Mouse (Mus musculus): ENCODE measurements around the gene Adamtsl5. TPM values are rescaled to one million over a fixed set of nuclear protein-coding genes. Genes with fewer than 3 reads are reported as not detected.

The Adamtsl5 gene
- polyA plus RNA-seq, 1 experiment: 8.8 TPM

- TF ChIP-seq POLR2A (IDR thresholded peaks at IDR 0.05; ENCODE audit: borderline replicate concordance, low read depth, low read length) (no peak), CTCF (IDR thresholded peaks at IDR 0.05; ENCODE audit: low read depth, low read length) (peak; percentile 34; the same call in 1 of the 2 replicates)
- H3K4me1 ChIP-seq (ENCODE audit: control insufficient read depth, insufficient read depth, low read length): peaks cover 16% of the 10 kb centered on the region
- peak overlapping the region; percentile 8; the same call in 1 of the 2 replicates for H3K27ac ChIP-seq (ENCODE audit: insufficient read depth, low read depth, low read length)
- H3K4me3 ChIP-seq (ENCODE audit: insufficient read depth, low read length): peak overlapping the region; percentile 93
These were observed 25.4 kb downstream of the Adamtsl5 start for GRCm38 (mm10) chr10:80322811-80323211.

DNA sequence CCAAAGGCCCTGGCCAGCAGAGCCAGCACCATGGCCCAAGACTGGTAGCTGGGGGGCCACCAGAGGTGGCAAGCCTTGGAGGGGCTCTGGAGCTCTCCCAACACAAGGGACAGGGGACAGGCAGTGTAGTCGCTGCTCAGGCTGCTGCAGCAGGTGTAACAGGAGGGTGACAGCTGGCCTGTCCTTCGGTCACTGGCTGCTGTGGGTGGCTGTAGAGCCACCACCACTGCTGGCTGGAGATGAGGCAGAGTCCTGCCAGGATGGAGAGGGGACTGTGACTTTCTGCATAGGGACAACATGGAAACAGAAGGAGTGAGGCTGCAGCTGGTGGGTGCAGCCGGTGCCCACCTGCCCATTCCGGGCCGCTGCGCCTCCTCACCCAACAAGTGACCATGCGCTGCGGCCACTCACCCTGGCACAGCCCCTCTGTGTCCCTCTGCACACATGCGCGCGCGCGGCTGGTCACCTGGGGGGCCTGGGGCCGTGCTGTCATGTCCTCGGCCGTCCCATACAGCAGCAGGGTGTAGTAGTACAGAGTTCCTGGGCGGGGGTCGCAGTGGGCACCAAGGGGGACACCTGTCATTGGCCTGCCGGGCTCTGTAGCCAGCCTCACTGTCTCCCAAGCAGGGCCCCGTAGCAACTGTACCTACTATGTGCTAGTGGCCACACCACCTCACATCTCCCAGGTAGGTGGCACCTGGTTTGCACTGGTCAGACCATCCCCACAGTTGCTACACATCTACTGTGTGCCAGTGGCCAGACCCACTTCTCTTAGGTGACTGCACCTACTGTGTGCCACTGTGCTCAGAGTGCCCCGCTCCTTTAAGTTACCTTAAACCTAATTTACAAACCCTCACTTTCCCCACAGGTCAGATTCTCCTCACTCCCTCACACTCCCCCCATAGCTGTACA lies 26.3 kb downstream of the Adamtsl5 start:
- no peak for TF ChIP-seq CTCF (IDR thresholded peaks at IDR 0.05; ENCODE audit: low read depth, low read length)
- TF ChIP-seq POLR2A (IDR thresholded peaks at IDR 0.05; ENCODE audit: borderline replicate concordance, low read depth, low read length): no peak
- Histone ChIP-seq H3K4me1 (ENCODE audit: control insufficient read depth, insufficient read depth, low read length) (peaks cover 19% of the 10 kb centered on the region), H3K4me3 (ENCODE audit: insufficient read depth, low read length) (peak overlapping the region; percentile 93), H3K27ac (ENCODE audit: insufficient read depth, low read depth, low read length) (peak overlapping the region; percentile 91)

DNA sequence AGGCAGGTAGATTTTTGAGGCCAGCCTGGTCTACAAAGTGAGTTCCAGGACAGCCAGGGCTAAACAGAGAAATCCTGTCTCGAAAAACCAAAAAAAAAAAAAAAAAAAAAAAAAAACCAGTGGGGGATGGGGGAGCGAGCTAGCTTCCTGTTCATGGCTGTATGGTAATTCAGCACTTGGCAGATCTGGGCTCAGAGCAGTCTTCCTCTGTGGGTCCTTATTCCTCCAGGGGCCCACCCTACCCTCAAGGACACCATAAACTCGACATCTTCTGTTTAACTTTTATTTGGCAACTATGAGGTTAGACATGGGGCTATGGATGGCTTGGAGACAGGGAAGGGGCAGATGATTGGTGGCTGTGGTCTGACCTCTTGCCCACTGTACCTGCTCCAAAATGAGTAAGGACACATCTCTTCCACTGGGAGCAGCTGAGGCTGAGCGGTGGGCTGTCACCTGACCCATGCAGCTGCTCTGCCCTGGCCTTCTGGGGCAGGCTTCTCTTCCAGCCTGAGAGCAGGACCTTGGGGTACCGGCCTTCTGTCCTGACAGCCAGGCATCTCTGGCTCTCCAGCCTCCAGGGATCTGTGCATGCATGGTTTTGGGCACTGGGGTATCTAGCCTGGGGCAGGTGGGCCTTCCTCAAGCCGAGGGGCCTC lies 27.1 kb downstream of the Adamtsl5 start:
- Histone ChIP-seq H3K4me3 (ENCODE audit: insufficient read depth, low read length) (peak overlapping the region; percentile 93), H3K4me1 (ENCODE audit: control insufficient read depth, insufficient read depth, low read length) (peaks cover 19% of the 10 kb centered on the region), H3K27ac (ENCODE audit: insufficient read depth, low read depth, low read length) (peak overlapping the region; percentile 91)
- no peak for TF ChIP-seq POLR2A (IDR thresholded peaks at IDR 0.05; ENCODE audit: borderline replicate concordance, low read depth, low read length)
- no peak for TF ChIP-seq CTCF (IDR thresholded peaks at IDR 0.05; ENCODE audit: low read depth, low read length)

DNA sequence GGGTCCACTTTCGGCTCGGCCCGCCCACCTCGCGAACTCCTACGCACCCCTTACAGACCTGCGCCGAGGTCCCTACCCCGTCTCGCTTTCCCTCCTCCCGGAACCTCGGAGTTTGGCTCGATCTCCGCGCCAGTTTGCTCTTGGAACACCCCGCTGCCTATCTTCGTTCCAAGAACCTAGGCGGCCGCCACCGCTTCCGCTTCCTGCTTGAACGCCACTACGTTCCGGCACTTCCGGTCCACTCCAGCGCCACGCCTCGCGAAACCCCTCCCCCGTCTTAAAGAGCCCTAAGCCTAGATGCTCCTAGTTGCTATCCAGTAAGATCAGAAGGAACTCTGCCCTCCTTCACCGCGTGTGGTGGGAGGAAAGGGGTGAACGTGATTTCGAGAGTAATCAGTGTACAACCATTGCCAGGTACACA lies 27.9 kb downstream of the Adamtsl5 start, which contains the start of gene 2310011J03Rik:
Gene 2310011J03Rik (minus strand): TSS at position 198 of the 421 bp plus-strand sequence.
- Histone ChIP-seq H3K4me3 (ENCODE audit: insufficient read depth, low read length) (peak within 1 kb of the TSS; percentile 93), H3K27ac (ENCODE audit: insufficient read depth, low read depth, low read length) (peak within 1 kb of the TSS; percentile 91), H3K4me1 (ENCODE audit: control insufficient read depth, insufficient read depth, low read length) (peaks cover 19% of the 10 kb centered on the region)
- 0 out of 2 replicates have a peak, but pooled peaks have one; percentile 59 for TF ChIP-seq POLR2A (IDR thresholded peaks at IDR 0.05; ENCODE audit: borderline replicate concordance, low read depth, low read length)
- TF ChIP-seq CTCF (IDR thresholded peaks at IDR 0.05; ENCODE audit: low read depth, low read length): no peak

DNA sequence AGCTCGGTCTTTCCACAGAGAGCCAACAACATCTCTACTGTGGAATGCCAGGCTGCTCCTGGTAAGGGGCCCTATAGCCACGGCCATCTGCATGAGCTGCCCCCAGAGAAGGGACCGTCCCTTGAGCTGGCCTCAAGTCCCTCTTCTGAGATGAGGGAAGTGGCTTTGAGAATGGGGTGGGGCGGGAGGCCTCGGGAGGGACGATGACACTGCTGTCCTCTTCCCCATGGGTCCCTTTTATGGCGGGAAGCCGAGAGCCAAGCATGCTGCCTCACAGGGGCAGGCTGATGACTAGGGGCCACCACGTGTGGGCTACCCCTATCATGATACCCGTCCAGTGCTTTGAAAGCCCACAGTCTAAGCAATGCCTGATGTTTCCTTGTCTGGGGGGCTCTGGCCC lies 31.2 kb downstream of the Adamtsl5 start:
- peaks cover 28% of the 10 kb centered on the region for H3K4me1 ChIP-seq (ENCODE audit: control insufficient read depth, insufficient read depth, low read length)
- H3K27ac ChIP-seq (ENCODE audit: insufficient read depth, low read depth, low read length): no peak overlapping the region
- H3K4me3 ChIP-seq (ENCODE audit: insufficient read depth, low read length): no peak overlapping the region
- no peak for TF ChIP-seq POLR2A (IDR thresholded peaks at IDR 0.05; ENCODE audit: borderline replicate concordance, low read depth, low read length)
- TF ChIP-seq CTCF (IDR thresholded peaks at IDR 0.05; ENCODE audit: low read depth, low read length): no peak

- Histone ChIP-seq H3K4me1 (ENCODE audit: control insufficient read depth, insufficient read depth, low read length) (peaks cover 22% of the 10 kb centered on the region), H3K27ac (ENCODE audit: insufficient read depth, low read depth, low read length) (no peak overlapping the region), H3K4me3 (ENCODE audit: insufficient read depth, low read length) (no peak overlapping the region)
- no peak for TF ChIP-seq POLR2A (IDR thresholded peaks at IDR 0.05; ENCODE audit: borderline replicate concordance, low read depth, low read length)
- TF ChIP-seq CTCF (IDR thresholded peaks at IDR 0.05; ENCODE audit: low read depth, low read length): no peak
These were observed 31.8 kb downstream of the Adamtsl5 start for GRCm38 (mm10) chr10:80316359-80316781.

GRCm38 (mm10) chr10:80315315-80315714 lies 32.9 kb downstream of the Adamtsl5 start:
- Histone ChIP-seq H3K4me3 (ENCODE audit: insufficient read depth, low read length) (no peak overlapping the region), H3K4me1 (ENCODE audit: control insufficient read depth, insufficient read depth, low read length) (peaks cover 19% of the 10 kb centered on the region), H3K27ac (ENCODE audit: insufficient read depth, low read depth, low read length) (no peak overlapping the region)
- TF ChIP-seq CTCF (IDR thresholded peaks at IDR 0.05; ENCODE audit: low read depth, low read length) (no peak), POLR2A (IDR thresholded peaks at IDR 0.05; ENCODE audit: borderline replicate concordance, low read depth, low read length) (no peak)

GRCm38 (mm10) chr10:80314494-80315001 lies 33.7 kb downstream of the Adamtsl5 start:
- Histone ChIP-seq H3K4me3 (ENCODE audit: insufficient read depth, low read length) (no peak overlapping the region), H3K4me1 (ENCODE audit: control insufficient read depth, insufficient read depth, low read length) (peaks cover 18% of the 10 kb centered on the region), H3K27ac (ENCODE audit: insufficient read depth, low read depth, low read length) (no peak overlapping the region)
- TF ChIP-seq POLR2A (IDR thresholded peaks at IDR 0.05; ENCODE audit: borderline replicate concordance, low read depth, low read length) (no peak), CTCF (IDR thresholded peaks at IDR 0.05; ENCODE audit: low read depth, low read length) (no peak)

- TF ChIP-seq POLR2A (IDR thresholded peaks at IDR 0.05; ENCODE audit: borderline replicate concordance, low read depth, low read length): no peak
- TF ChIP-seq CTCF (IDR thresholded peaks at IDR 0.05; ENCODE audit: low read depth, low read length): no peak
- Histone ChIP-seq H3K4me1 (ENCODE audit: control insufficient read depth, insufficient read depth, low read length) (peaks cover 13% of the 10 kb centered on the region), H3K27ac (ENCODE audit: insufficient read depth, low read depth, low read length) (no peak overlapping the region), H3K4me3 (ENCODE audit: insufficient read depth, low read length) (no peak overlapping the region)
These were observed 34.5 kb downstream of the Adamtsl5 start for GRCm38 (mm10) chr10:80313627-80314201.
